Mouse (Mus musculus): ENCODE measurements around the gene Zfp280d. TPM values are rescaled to one million over a fixed set of nuclear protein-coding genes. Genes with fewer than 3 reads are reported as not detected.

The Zfp280d gene
- total and polyA plus RNA-seq, 3 experiments = 5.5 to 22.5 (median 16.6) TPM

- TF ChIP-seq POLR2A (IDR thresholded peaks at IDR 0.05; ENCODE audit: insufficient read depth, low read depth, low read length) = no peak
- 0 out of 2 replicates have a peak, but pooled peaks have one; percentile 19 for TF ChIP-seq CTCF (IDR thresholded peaks at IDR 0.05)
- H3K79me2 ChIP-seq (replicated peaks; ENCODE audit: control insufficient read depth, insufficient read depth, low read length) = no peaks in the 10 kb centered on the region
- no peaks in the 10 kb centered on the region for H3K36me3 ChIP-seq (ENCODE audit: control insufficient read depth, insufficient read depth, low read length)
- intact Hi-C loops (cut with DNase I) = no loop called here
- H3K27ac ChIP-seq = no peak overlapping the region
- H3K4me3 ChIP-seq = no peak overlapping the region
- H3K27me3 ChIP-seq (ENCODE audit: control insufficient read depth, insufficient read depth, low read length) = no peaks in the 10 kb centered on the region
- no peaks in the 10 kb centered on the region for H3K4me1 ChIP-seq (ENCODE audit: control insufficient read depth, insufficient read depth, low read length)
- no peak for DNase-seq
- H3K9ac ChIP-seq (ENCODE audit: low read depth, low read length) = no peak overlapping the region
- 94% methylated on average over 3 of the region's 3 CpGs for WGBS
Measured at GRCm38 (mm10) chr9:72374074-72374473, 99.4 kb downstream of the Zfp280d start.

GRCm38 (mm10) chr9:72374996-72375395, 100.3 kb downstream of the Zfp280d start:
- H3K36me3 ChIP-seq (ENCODE audit: control insufficient read depth, insufficient read depth, low read length) = no peaks in the 10 kb centered on the region

GRCm38 (mm10) chr9:72375639-72376038, 101.0 kb downstream of the Zfp280d start:
- no peaks in the 10 kb centered on the region for H3K27me3 ChIP-seq (ENCODE audit: control insufficient read depth, insufficient read depth, low read length)
- TF ChIP-seq POLR2A (IDR thresholded peaks at IDR 0.05; ENCODE audit: insufficient read depth, low read depth, low read length) (no peak), CTCF (IDR thresholded peaks at IDR 0.05) (no peak), EP300 (IDR thresholded peaks at IDR 0.05; ENCODE audit: insufficient read depth, low read depth, low read length) (no peak)
- H3K36me3 ChIP-seq (ENCODE audit: control insufficient read depth, insufficient read depth, low read length) = no peaks in the 10 kb centered on the region
- intact Hi-C loops (cut with DNase I) = no loop called here
- 74% methylated on average over 3 of the region's 3 CpGs for WGBS
- H3K9ac ChIP-seq (ENCODE audit: low read depth, low read length) = no peak overlapping the region
- no peaks in the 10 kb centered on the region for H3K4me1 ChIP-seq (ENCODE audit: control insufficient read depth, insufficient read depth, low read length)
- H3K27ac ChIP-seq = no peak overlapping the region
- no peak overlapping the region for H3K4me3 ChIP-seq
- no peaks in the 10 kb centered on the region for H3K79me2 ChIP-seq (replicated peaks; ENCODE audit: control insufficient read depth, insufficient read depth, low read length)
- DNase-seq = no peak

More at GRCm38 (mm10) chr9:72374996-72375395, 100.3 kb downstream of the Zfp280d start:
- DNase-seq = no peak
- 75% methylated on average over 4 of the region's 4 CpGs for WGBS
- no peak overlapping the region for H3K4me3 ChIP-seq
- no peaks in the 10 kb centered on the region for H3K79me2 ChIP-seq (replicated peaks; ENCODE audit: control insufficient read depth, insufficient read depth, low read length)
- H3K27ac ChIP-seq = no peak overlapping the region
- H3K27me3 ChIP-seq (ENCODE audit: control insufficient read depth, insufficient read depth, low read length) = no peaks in the 10 kb centered on the region
- no peaks in the 10 kb centered on the region for H3K4me1 ChIP-seq (ENCODE audit: control insufficient read depth, insufficient read depth, low read length)
- TF ChIP-seq CTCF (IDR thresholded peaks at IDR 0.05) = no peak
- no peak for TF ChIP-seq EP300 (IDR thresholded peaks at IDR 0.05; ENCODE audit: insufficient read depth, low read depth, low read length)
- TF ChIP-seq POLR2A (IDR thresholded peaks at IDR 0.05; ENCODE audit: insufficient read depth, low read depth, low read length) = no peak
- intact Hi-C loops (cut with DNase I) = no loop called here
- no peak overlapping the region for H3K9ac ChIP-seq (ENCODE audit: low read depth, low read length)

- no peak for DNase-seq
- no peaks in the 10 kb centered on the region for H3K36me3 ChIP-seq (ENCODE audit: control insufficient read depth, insufficient read depth, low read length)
- 82% methylated on average over 7 of the region's 7 CpGs for WGBS
- H3K27me3 ChIP-seq (ENCODE audit: control insufficient read depth, insufficient read depth, low read length) = no peaks in the 10 kb centered on the region
- TF ChIP-seq EP300 (IDR thresholded peaks at IDR 0.05; ENCODE audit: insufficient read depth, low read depth, low read length) (no peak), CTCF (IDR thresholded peaks at IDR 0.05) (no peak), POLR2A (IDR thresholded peaks at IDR 0.05; ENCODE audit: insufficient read depth, low read depth, low read length) (no peak)
- no peaks in the 10 kb centered on the region for H3K4me1 ChIP-seq (ENCODE audit: control insufficient read depth, insufficient read depth, low read length)
- H3K9ac ChIP-seq (ENCODE audit: low read depth, low read length) = no peak overlapping the region
- H3K79me2 ChIP-seq (replicated peaks; ENCODE audit: control insufficient read depth, insufficient read depth, low read length) = no peaks in the 10 kb centered on the region
- no peak overlapping the region for H3K27ac ChIP-seq
- no peak overlapping the region for H3K4me3 ChIP-seq
- intact Hi-C loops (cut with DNase I) = no loop called here
Measured at GRCm38 (mm10) chr9:72385786-72386185, 111.1 kb downstream of the Zfp280d start.

GRCm38 (mm10) chr9:72388934-72389333, 114.3 kb downstream of the Zfp280d start:
- Histone ChIP-seq H3K27ac (no peak overlapping the region), H3K27me3 (ENCODE audit: control insufficient read depth, insufficient read depth, low read length) (no peaks in the 10 kb centered on the region), H3K9ac (ENCODE audit: low read depth, low read length) (no peak overlapping the region), H3K79me2 (replicated peaks; ENCODE audit: control insufficient read depth, insufficient read depth, low read length) (no peaks in the 10 kb centered on the region), H3K36me3 (ENCODE audit: control insufficient read depth, insufficient read depth, low read length) (no peaks in the 10 kb centered on the region), H3K4me1 (ENCODE audit: control insufficient read depth, insufficient read depth, low read length) (no peaks in the 10 kb centered on the region), H3K4me3 (no peak overlapping the region)
- TF ChIP-seq CTCF (IDR thresholded peaks at IDR 0.05) (no peak), EP300 (IDR thresholded peaks at IDR 0.05; ENCODE audit: insufficient read depth, low read depth, low read length) (no peak), POLR2A (IDR thresholded peaks at IDR 0.05; ENCODE audit: insufficient read depth, low read depth, low read length) (no peak)
- WGBS = 83% methylated on average over 4 of the region's 4 CpGs
- no peak for DNase-seq
- intact Hi-C loops (cut with DNase I) = no loop called here

- Histone ChIP-seq H3K4me3 (no peak overlapping the region), H3K9ac (ENCODE audit: low read depth, low read length) (no peak overlapping the region), H3K36me3 (ENCODE audit: control insufficient read depth, insufficient read depth, low read length) (no peaks in the 10 kb centered on the region)
Measured at GRCm38 (mm10) chr9:72389431-72390002, 114.9 kb downstream of the Zfp280d start.

More at GRCm38 (mm10) chr9:72389431-72390002, 114.9 kb downstream of the Zfp280d start:
- intact Hi-C loops (cut with DNase I) = no loop called here
- Histone ChIP-seq H3K27me3 (ENCODE audit: control insufficient read depth, insufficient read depth, low read length) (no peaks in the 10 kb centered on the region), H3K79me2 (replicated peaks; ENCODE audit: control insufficient read depth, insufficient read depth, low read length) (no peaks in the 10 kb centered on the region), H3K27ac (no peak overlapping the region), H3K4me1 (ENCODE audit: control insufficient read depth, insufficient read depth, low read length) (no peaks in the 10 kb centered on the region)
- TF ChIP-seq EP300 (IDR thresholded peaks at IDR 0.05; ENCODE audit: insufficient read depth, low read depth, low read length) = no peak
- TF ChIP-seq CTCF (IDR thresholded peaks at IDR 0.05) = no peak
- TF ChIP-seq POLR2A (IDR thresholded peaks at IDR 0.05; ENCODE audit: insufficient read depth, low read depth, low read length) = no peak
- DNase-seq = no peak
- WGBS = 75% methylated on average over 14 of the region's 14 CpGs

Measured in heart, adult 2 months (tissue).